Mouse (Mus musculus): Measurements from ENCODE around the gene Sh3d19. TPM values are rescaled to one million over a fixed set of nuclear protein-coding genes. Genes with fewer than 3 reads are reported as not detected.

The Sh3d19 gene
- polyA plus RNA-seq (2015; fragmentation: Nextera tagmentation; extraction: Ambion mirVana), result 14.0 and 15.5 TPM in 2 replicates

- peak; percentile 96 for ATAC-seq
- no peaks in the 10 kb centered on the region for H3K27me3 ChIP-seq (replicated peaks; ENCODE audit: control insufficient read depth, insufficient read depth, low read length)
- H3K9ac ChIP-seq (ENCODE audit: low read depth, low read length), result peak within 1 kb of the TSS; percentile 96
- H3K4me2 ChIP-seq (ENCODE audit: low read length), result peak within 1 kb of the TSS; percentile 64
- WGBS, result under 1% methylated on average over 54 of the region's 73 CpGs
- peaks cover 8% of the 10 kb centered on the region for H3K4me1 ChIP-seq (ENCODE audit: control insufficient read depth, insufficient read depth, low read depth, low read length)
- H3K9me3 ChIP-seq (ENCODE audit: control insufficient read depth, low read length), result no peaks in the 10 kb centered on the region
- H3K27ac ChIP-seq (ENCODE audit: low read depth, low read length), result peak within 1 kb of the TSS; percentile 73
- H3K36me3 ChIP-seq (ENCODE audit: control insufficient read depth, insufficient read depth, low read length), result no peaks in the 10 kb centered on the region
- peak within 1 kb of the TSS; percentile 91 for H3K4me3 ChIP-seq (ENCODE audit: low read length)
These were observed at the start of gene Sh3d19 for GRCm38 (mm10) chr3:85970742-85971598. Gene Sh3d19, plus strand, starts transcription at chr3:85971109.

- WGBS, result 77% methylated on average over 3 of the region's 3 CpGs
- no peak overlapping the region for H3K4me2 ChIP-seq (ENCODE audit: low read length)
These were observed 48.6 kb upstream of the Sh3d19 start for GRCm38 (mm10) chr3:85922331-85922730.

GRCm38 (mm10) chr3:85923343-85923742 is 47.6 kb upstream of the Sh3d19 start:
- no peaks in the 10 kb centered on the region for H3K9me3 ChIP-seq (ENCODE audit: control insufficient read depth, low read length)
- no peaks in the 10 kb centered on the region; the same call in 1 of the 2 replicates for H3K4me1 ChIP-seq (ENCODE audit: control insufficient read depth, insufficient read depth, low read depth, low read length)
- H3K27ac ChIP-seq (ENCODE audit: low read depth, low read length), result no peak overlapping the region
- no peak overlapping the region for H3K4me3 ChIP-seq (ENCODE audit: low read length)
- no peaks in the 10 kb centered on the region for H3K36me3 ChIP-seq (ENCODE audit: control insufficient read depth, insufficient read depth, low read length)
- no peaks in the 10 kb centered on the region for H3K27me3 ChIP-seq (replicated peaks; ENCODE audit: control insufficient read depth, insufficient read depth, low read length)
- 80% methylated on average over 8 of the region's 8 CpGs for WGBS
- no peak for ATAC-seq
- no peak overlapping the region for H3K9ac ChIP-seq (ENCODE audit: low read depth, low read length)
- H3K4me2 ChIP-seq (ENCODE audit: low read length), result no peak overlapping the region

More at GRCm38 (mm10) chr3:85922331-85922730, 48.6 kb upstream of the Sh3d19 start:
- H3K27ac ChIP-seq (ENCODE audit: low read depth, low read length), result no peak overlapping the region
- no peaks in the 10 kb centered on the region; the same call in 1 of the 2 replicates for H3K4me1 ChIP-seq (ENCODE audit: control insufficient read depth, insufficient read depth, low read depth, low read length)
- H3K27me3 ChIP-seq (replicated peaks; ENCODE audit: control insufficient read depth, insufficient read depth, low read length), result no peaks in the 10 kb centered on the region
- H3K9ac ChIP-seq (ENCODE audit: low read depth, low read length), result no peak overlapping the region
- no peaks in the 10 kb centered on the region for H3K36me3 ChIP-seq (ENCODE audit: control insufficient read depth, insufficient read depth, low read length)
- ATAC-seq, result no peak
- no peaks in the 10 kb centered on the region for H3K9me3 ChIP-seq (ENCODE audit: control insufficient read depth, low read length)
- H3K4me3 ChIP-seq (ENCODE audit: low read length), result no peak overlapping the region

- peak overlapping the region; percentile 13; the same call in 1 of the 2 replicates for H3K4me3 ChIP-seq (ENCODE audit: low read length)
- 46% methylated on average over 18 of the region's 18 CpGs for WGBS
These were observed 46.7 kb upstream of the Sh3d19 start for GRCm38 (mm10) chr3:85923954-85924945.

GRCm38 (mm10) chr3:85927296-85927695 is 43.6 kb upstream of the Sh3d19 start:
- Histone ChIP-seq H3K9ac (ENCODE audit: low read depth, low read length) (no peak overlapping the region), H3K27ac (ENCODE audit: low read depth, low read length) (no peak overlapping the region), H3K4me1 (ENCODE audit: control insufficient read depth, insufficient read depth, low read depth, low read length) (no peaks in the 10 kb centered on the region; the same call in 1 of the 2 replicates), H3K4me3 (ENCODE audit: low read length) (no peak overlapping the region), H3K36me3 (ENCODE audit: control insufficient read depth, insufficient read depth, low read length) (no peaks in the 10 kb centered on the region), H3K9me3 (ENCODE audit: control insufficient read depth, low read length) (no peaks in the 10 kb centered on the region), H3K4me2 (ENCODE audit: low read length) (no peak overlapping the region), H3K27me3 (replicated peaks; ENCODE audit: control insufficient read depth, insufficient read depth, low read length) (no peaks in the 10 kb centered on the region)
- 85% methylated on average over 9 of the region's 9 CpGs for WGBS
- ATAC-seq, result no peak

More at GRCm38 (mm10) chr3:85923954-85924945, 46.7 kb upstream of the Sh3d19 start:
- Histone ChIP-seq H3K9ac (ENCODE audit: low read depth, low read length) (no peak overlapping the region), H3K27ac (ENCODE audit: low read depth, low read length) (no peak overlapping the region), H3K27me3 (replicated peaks; ENCODE audit: control insufficient read depth, insufficient read depth, low read length) (no peaks in the 10 kb centered on the region), H3K4me1 (ENCODE audit: control insufficient read depth, insufficient read depth, low read depth, low read length) (no peaks in the 10 kb centered on the region; the same call in 1 of the 2 replicates), H3K9me3 (ENCODE audit: control insufficient read depth, low read length) (no peaks in the 10 kb centered on the region), H3K4me2 (ENCODE audit: low read length) (peak overlapping the region; percentile 49), H3K36me3 (ENCODE audit: control insufficient read depth, insufficient read depth, low read length) (no peaks in the 10 kb centered on the region)
- ATAC-seq, result 0 out of 2 replicates have a peak, but pooled peaks have one; percentile 9

GRCm38 (mm10) chr3:85928140-85928611 is 42.7 kb upstream of the Sh3d19 start:
- Histone ChIP-seq H3K27ac (ENCODE audit: low read depth, low read length) (no peak overlapping the region), H3K36me3 (ENCODE audit: control insufficient read depth, insufficient read depth, low read length) (no peaks in the 10 kb centered on the region), H3K9ac (ENCODE audit: low read depth, low read length) (no peak overlapping the region), H3K27me3 (replicated peaks; ENCODE audit: control insufficient read depth, insufficient read depth, low read length) (no peaks in the 10 kb centered on the region), H3K4me1 (ENCODE audit: control insufficient read depth, insufficient read depth, low read depth, low read length) (no peaks in the 10 kb centered on the region; the same call in 1 of the 2 replicates), H3K9me3 (ENCODE audit: control insufficient read depth, low read length) (no peaks in the 10 kb centered on the region), H3K4me3 (ENCODE audit: low read length) (no peak overlapping the region), H3K4me2 (ENCODE audit: low read length) (no peak overlapping the region)
- peak; percentile 92 for ATAC-seq
- WGBS, result 63% methylated on average over 5 of the region's 5 CpGs

- Histone ChIP-seq H3K36me3 (ENCODE audit: control insufficient read depth, insufficient read depth, low read length) (no peaks in the 10 kb centered on the region), H3K27me3 (replicated peaks; ENCODE audit: control insufficient read depth, insufficient read depth, low read length) (no peaks in the 10 kb centered on the region), H3K9ac (ENCODE audit: low read depth, low read length) (no peak overlapping the region), H3K9me3 (ENCODE audit: control insufficient read depth, low read length) (no peaks in the 10 kb centered on the region), H3K4me1 (ENCODE audit: control insufficient read depth, insufficient read depth, low read depth, low read length) (no peaks in the 10 kb centered on the region), H3K27ac (ENCODE audit: low read depth, low read length) (no peak overlapping the region), H3K4me2 (ENCODE audit: low read length) (no peak overlapping the region), H3K4me3 (ENCODE audit: low read length) (no peak overlapping the region)
- no peak for ATAC-seq
- WGBS, result 84% methylated on average over 5 of the region's 5 CpGs
These were observed 41.2 kb upstream of the Sh3d19 start for GRCm38 (mm10) chr3:85929711-85930110.

- Histone ChIP-seq H3K4me2 (ENCODE audit: low read length) (no peak overlapping the region), H3K9me3 (ENCODE audit: control insufficient read depth, low read length) (no peaks in the 10 kb centered on the region), H3K27me3 (replicated peaks; ENCODE audit: control insufficient read depth, insufficient read depth, low read length) (no peaks in the 10 kb centered on the region), H3K4me1 (ENCODE audit: control insufficient read depth, insufficient read depth, low read depth, low read length) (no peaks in the 10 kb centered on the region), H3K4me3 (ENCODE audit: low read length) (no peak overlapping the region), H3K27ac (ENCODE audit: low read depth, low read length) (no peak overlapping the region), H3K9ac (ENCODE audit: low read depth, low read length) (no peak overlapping the region), H3K36me3 (ENCODE audit: control insufficient read depth, insufficient read depth, low read length) (no peaks in the 10 kb centered on the region)
- ATAC-seq, result no peak
- 43% methylated on average over 11 of the region's 11 CpGs for WGBS
These were observed 40.1 kb upstream of the Sh3d19 start for GRCm38 (mm10) chr3:85930671-85931255.

Data from hindbrain, embryonic 16.5 days (tissue).